ENCODE assay signal across 12 mouse cellular contexts in genomic region chr6:49961166-49961565, GRCm38 (mm10).
"Had no signal": no experiment of that assay in that cellular context is flagged by ENCODE, and none has a peak within 500 bp of the region (broad histone marks: within the 10 kb centered on the region; RNA-seq: fewer than 3 reads in every experiment).

No protein-coding gene starts in this region.

- DNase-seq: retina, postnatal 1 day; right cerebral cortex, adult 18-20 months; right cerebral cortex, postnatal 14 days; right cerebral cortex, postnatal 25 days; right cerebral cortex, postnatal 4 days; spleen, adult 18-20 months; thymus, adult 18-20 months; thymus, adult 2 months; thymus, postnatal 14 days; thymus, postnatal 25 days; thymus, postnatal 36 days; thymus, postnatal 4 days had no signal
